Mouse (Mus musculus): Measurements from ENCODE around the gene Tsga10. TPM values are rescaled to one million over a fixed set of nuclear protein-coding genes. Genes with fewer than 3 reads are reported as not detected.

The Tsga10 gene
- total RNA-seq, 2 experiments from 2014 or later: 19.7 to 24.6 TPM

- intact Hi-C loops (cut with DNase I): loop anchor here (2.0 kb wide), 1 partner anchor 187 kb away; no protein-coding TSS in a partner anchor
- peak in 1 of 2 experiments; percentile 13 for DNase-seq (ENCODE audit: low spot score in 2 of 2)
These were observed 621 bp downstream of the Tsga10 start for GRCm38 (mm10) chr1:37865401-37866215.

- intact Hi-C loops (cut with DNase I): loop anchor here (1.0 to 2.0 kb wide), 2 partner anchors 144 to 186 kb away; partner anchors contain the start of gene 2010300C02Rik
- DNase-seq (ENCODE audit: low spot score in 2 of 2): peak; percentile 100
These were observed 1.5 kb downstream of the Tsga10 start for GRCm38 (mm10) chr1:37864511-37865400.

- intact Hi-C loops (cut with DNase I): no loop called here
- DNase-seq (ENCODE audit: low spot score in 2 of 2): peak in 1 of 2 experiments; percentile 35
These were observed 15.5 kb downstream of the Tsga10 start for GRCm38 (mm10) chr1:37850696-37851095.

GRCm38 (mm10) chr1:37846878-37847277, 19.4 kb downstream of the Tsga10 start:
- DNase-seq (ENCODE audit: low spot score in 2 of 2): no peak
- intact Hi-C loops (cut with DNase I): no loop called here

- no peak for DNase-seq (ENCODE audit: low spot score in 2 of 2)
- intact Hi-C loops (cut with DNase I): no loop called here
These were observed 34.5 kb downstream of the Tsga10 start for GRCm38 (mm10) chr1:37831681-37832080.

GRCm38 (mm10) chr1:37802291-37802690, 63.9 kb downstream of the Tsga10 start:
- peak in 1 of 2 experiments; percentile 33 for DNase-seq (ENCODE audit: low spot score in 2 of 2)
- intact Hi-C loops (cut with DNase I): loop anchor here (2.0 to 5.0 kb wide), 2 partner anchors 75 to 123 kb away; no protein-coding TSS in a partner anchor

- DNase-seq (ENCODE audit: low spot score in 2 of 2): no peak
- intact Hi-C loops (cut with DNase I): loop anchor here (5.0 kb wide), 1 partner anchor 73 kb away; no protein-coding TSS in a partner anchor
These were observed 65.9 kb downstream of the Tsga10 start for GRCm38 (mm10) chr1:37800298-37800697.

- intact Hi-C loops (cut with DNase I): no loop called here
- DNase-seq (ENCODE audit: low spot score in 2 of 2): no peak
These were observed 66.7 kb downstream of the Tsga10 start for GRCm38 (mm10) chr1:37799505-37799904.

GRCm38 (mm10) chr1:37759407-37759806, 106.8 kb downstream of the Tsga10 start:
- intact Hi-C loops (cut with DNase I): no loop called here
- peak in 1 of 2 experiments; percentile 17 for DNase-seq (ENCODE audit: low spot score in 2 of 2)

- DNase-seq (ENCODE audit: low spot score in 2 of 2): peak; percentile 46
- intact Hi-C loops (cut with DNase I): no loop called here
These were observed 121.5 kb downstream of the Tsga10 start for GRCm38 (mm10) chr1:37744650-37745259.

GRCm38 (mm10) chr1:37742602-37743270, 123.5 kb downstream of the Tsga10 start:
- peak in 1 of 2 experiments; percentile 4 for DNase-seq (ENCODE audit: low spot score in 2 of 2)
- intact Hi-C loops (cut with DNase I): no loop called here

- intact Hi-C loops (cut with DNase I): no loop called here
- peak in 1 of 2 experiments; percentile 9 for DNase-seq (ENCODE audit: low spot score in 2 of 2)
These were observed 124.1 kb downstream of the Tsga10 start for GRCm38 (mm10) chr1:37742126-37742525.

GRCm38 (mm10) chr1:37740161-37740802, 125.9 kb downstream of the Tsga10 start:
- DNase-seq (ENCODE audit: low spot score in 2 of 2): no peak
- intact Hi-C loops (cut with DNase I): no loop called here

- intact Hi-C loops (cut with DNase I): no loop called here
- DNase-seq (ENCODE audit: low spot score in 2 of 2): no peak
These were observed 127.3 kb downstream of the Tsga10 start for GRCm38 (mm10) chr1:37738895-37739294.

GRCm38 (mm10) chr1:37737045-37737444, 129.2 kb downstream of the Tsga10 start:
- intact Hi-C loops (cut with DNase I): no loop called here
- DNase-seq (ENCODE audit: low spot score in 2 of 2): no peak

- DNase-seq (ENCODE audit: low spot score in 2 of 2): no peak
- intact Hi-C loops (cut with DNase I): no loop called here
These were observed 130.3 kb downstream of the Tsga10 start for GRCm38 (mm10) chr1:37735932-37736331.

- intact Hi-C loops (cut with DNase I): no loop called here
- DNase-seq (ENCODE audit: low spot score in 2 of 2): no peak
These were observed 131.4 kb downstream of the Tsga10 start for GRCm38 (mm10) chr1:37734841-37735240.

- peak in 1 of 2 experiments; percentile 62 for DNase-seq (ENCODE audit: low spot score in 2 of 2)
- intact Hi-C loops (cut with DNase I): loop anchor here (5.0 kb wide), 1 partner anchor 73 kb away; no protein-coding TSS in a partner anchor
These were observed 136.9 kb downstream of the Tsga10 start for GRCm38 (mm10) chr1:37729353-37729752.
